Mouse (Mus musculus): ENCODE data around the gene Uckl1.
A peak's percentile ranks its signal among the peaks of the same experiment; 100 is the strongest.

Uckl1 gene

GRCm38 (mm10) chr2:181589011-181589731 is 4.5 kb upstream of the Uckl1 start:
- no peak for DNase-seq

- no peak for DNase-seq
Measured at GRCm38 (mm10) chr2:181588229-181588780, 3.6 kb upstream of the Uckl1 start.

- DNase-seq = no peak
Measured at GRCm38 (mm10) chr2:181587796-181588195, 3.1 kb upstream of the Uckl1 start.

- DNase-seq = no peak
Measured at GRCm38 (mm10) chr2:181586124-181586523, 1.4 kb upstream of the Uckl1 start.

GRCm38 (mm10) chr2:181585506-181585905 is 814 bp upstream of the Uckl1 start:
- DNase-seq = no peak

GRCm38 (mm10) chr2:181583460-181584257 is 1.0 kb downstream of the Uckl1 start:
- DNase-seq = no peak

GRCm38 (mm10) chr2:181582939-181583338 is 1.8 kb downstream of the Uckl1 start:
- no peak for DNase-seq

GRCm38 (mm10) chr2:181582358-181582757 is 2.3 kb downstream of the Uckl1 start:
- no peak for DNase-seq

GRCm38 (mm10) chr2:181581402-181582120 is 3.1 kb downstream of the Uckl1 start:
- DNase-seq = peak; percentile 88

- DNase-seq = peak; percentile 88
Measured at GRCm38 (mm10) chr2:181581016-181581401, 3.7 kb downstream of the Uckl1 start.

- DNase-seq = no peak
Measured at GRCm38 (mm10) chr2:181580131-181580772, 4.4 kb downstream of the Uckl1 start.

GRCm38 (mm10) chr2:181579681-181580080 is 5.0 kb downstream of the Uckl1 start:
- DNase-seq = no peak

GRCm38 (mm10) chr2:181578790-181579618 is 5.7 kb downstream of the Uckl1 start:
- no peak for DNase-seq

GRCm38 (mm10) chr2:181577981-181578581 is 6.6 kb downstream of the Uckl1 start:
- peak; percentile 64 for DNase-seq

- DNase-seq = no peak
Measured at GRCm38 (mm10) chr2:181577126-181577525, 7.6 kb downstream of the Uckl1 start.

GRCm38 (mm10) chr2:181576613-181577012 is 8.1 kb downstream of the Uckl1 start:
- no peak for DNase-seq

GRCm38 (mm10) chr2:181574921-181575545 is 9.7 kb downstream of the Uckl1 start:
- no peak for DNase-seq

- no peak for DNase-seq
Measured at GRCm38 (mm10) chr2:181573961-181574360, 10.7 kb downstream of the Uckl1 start.

- DNase-seq = no peak
Measured at GRCm38 (mm10) chr2:181572921-181573920, 11.5 kb downstream of the Uckl1 start.
